Mouse (Mus musculus): ENCODE data around the gene Nudt2. TPM values are rescaled to one million over a fixed set of nuclear protein-coding genes. Genes with fewer than 3 reads are reported as not detected.
"Not testable (repeated sequence)": the region's sequence is repeated elsewhere in the genome, so short reads cannot be mapped to it uniquely, and the experiment has no call there.

Nudt2 gene
- 59.7 and 62.3 TPM in 2 replicates for polyA plus RNA-seq (2014; fragmentation: Nextera tagmentation; extraction: Ambion mirVana)

GRCm38 (mm10) chr4:41464345-41465286, at the start of gene Nudt2, which contains the start of gene Kif24:
TSS of gene Nudt2 (plus strand) at chr4:41465151.
TSS of gene Kif24 (minus strand) at chr4:41464887.
- no peaks in the 10 kb centered on the region for H3K9me3 ChIP-seq (replicated peaks; ENCODE audit: control insufficient read depth, low read length)
- peak within 1 kb of the TSS; percentile 70; the same call in 1 of the 2 replicates for H3K27ac ChIP-seq (replicated peaks; ENCODE audit: low read depth, low read length)
- H3K27me3 ChIP-seq (ENCODE audit: control insufficient read depth, insufficient read depth, low read length) = no peaks in the 10 kb centered on the region
- no peaks in the 10 kb centered on the region for H3K4me1 ChIP-seq (ENCODE audit: control insufficient read depth, insufficient read depth, low read length)
- H3K36me3 ChIP-seq (replicated peaks; ENCODE audit: control insufficient read depth, insufficient read depth, low read depth, low read length) = no peaks in the 10 kb centered on the region
- DNase-seq (ENCODE audit: low spot score) = peak; percentile 100
- peak; percentile 97 for ATAC-seq (replicated peaks; ENCODE audit: insufficient number of reproducible peaks, low FRiP score, low TSS enrichment, low read depth)
- H3K4me2 ChIP-seq (ENCODE audit: low read depth, low read length) = peak within 1 kb of the TSS; percentile 37
- WGBS = under 1% methylated on average over 70 of the region's 70 CpGs
- peak within 1 kb of the TSS; percentile 78 for H3K4me3 ChIP-seq (ENCODE audit: low read depth, low read length)
- H3K9ac ChIP-seq (replicated peaks; ENCODE audit: low read length) = peak within 1 kb of the TSS; percentile 69

DNA sequence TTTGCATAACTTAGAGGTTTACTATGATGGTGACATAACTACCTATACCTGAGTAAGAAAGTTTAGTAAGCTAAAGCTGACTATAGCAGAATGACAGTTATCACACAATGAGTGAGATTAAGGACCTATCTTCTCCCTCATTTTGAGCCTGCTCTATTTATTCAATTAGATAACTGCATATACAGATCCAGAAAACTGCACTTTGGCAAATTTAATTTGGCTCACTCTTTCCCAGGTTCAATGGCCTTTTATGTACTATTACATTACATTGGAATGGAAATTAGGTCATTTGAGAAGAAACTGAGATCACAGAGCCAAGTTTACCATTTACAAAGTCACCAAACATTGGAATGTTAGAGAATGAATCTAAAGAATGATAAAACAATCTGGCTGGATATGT, 48.0 kb upstream of the Nudt2 start:
- H3K36me3 ChIP-seq (replicated peaks; ENCODE audit: control insufficient read depth, insufficient read depth, low read depth, low read length) = no peaks in the 10 kb centered on the region
- DNase-seq (ENCODE audit: low spot score) (no peak), ATAC-seq (replicated peaks; ENCODE audit: insufficient number of reproducible peaks, low FRiP score, low TSS enrichment, low read depth) (no peak)
- H3K9ac ChIP-seq (replicated peaks; ENCODE audit: low read length) = no peak overlapping the region
- H3K4me3 ChIP-seq (ENCODE audit: low read depth, low read length) = no peak overlapping the region
- H3K27ac ChIP-seq (replicated peaks; ENCODE audit: low read depth, low read length) = no peak overlapping the region
- no peaks in the 10 kb centered on the region for H3K4me1 ChIP-seq (ENCODE audit: control insufficient read depth, insufficient read depth, low read length)
- H3K9me3 ChIP-seq (replicated peaks; ENCODE audit: control insufficient read depth, low read length) = no peaks in the 10 kb centered on the region
- no peaks in the 10 kb centered on the region for H3K27me3 ChIP-seq (ENCODE audit: control insufficient read depth, insufficient read depth, low read length)
- no peak overlapping the region for H3K4me2 ChIP-seq (ENCODE audit: low read depth, low read length)

DNA sequence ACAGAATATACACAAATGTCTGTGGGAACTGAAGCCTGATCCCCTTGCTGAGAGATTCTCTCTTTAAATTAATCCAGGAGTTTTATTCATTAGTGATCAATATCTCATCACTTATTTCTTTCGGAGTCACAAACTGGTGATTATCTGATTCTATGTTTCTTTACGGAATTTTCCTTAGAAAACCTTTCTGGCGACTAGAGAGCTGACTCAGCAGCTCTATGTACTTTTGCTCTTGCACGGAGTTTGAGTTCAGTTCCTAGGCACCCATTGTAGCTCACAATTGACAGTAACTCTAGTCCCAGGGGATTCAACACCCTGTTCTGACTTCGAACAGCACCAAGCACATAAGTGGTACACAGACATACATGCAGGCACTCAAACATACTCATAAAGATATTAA, 26.0 kb upstream of the Nudt2 start:
- DNase-seq (ENCODE audit: low spot score) (no peak), ATAC-seq (replicated peaks; ENCODE audit: insufficient number of reproducible peaks, low FRiP score, low TSS enrichment, low read depth) (no peak)
- Histone ChIP-seq H3K4me2 (ENCODE audit: low read depth, low read length) (no peak overlapping the region), H3K9me3 (replicated peaks; ENCODE audit: control insufficient read depth, low read length) (no peaks in the 10 kb centered on the region), H3K27ac (replicated peaks; ENCODE audit: low read depth, low read length) (no peak overlapping the region), H3K27me3 (ENCODE audit: control insufficient read depth, insufficient read depth, low read length) (no peaks in the 10 kb centered on the region), H3K4me3 (ENCODE audit: low read depth, low read length) (no peak overlapping the region), H3K36me3 (replicated peaks; ENCODE audit: control insufficient read depth, insufficient read depth, low read depth, low read length) (no peaks in the 10 kb centered on the region), H3K4me1 (ENCODE audit: control insufficient read depth, insufficient read depth, low read length) (no peaks in the 10 kb centered on the region), H3K9ac (replicated peaks; ENCODE audit: low read length) (no peak overlapping the region)
- 91% methylated on average over 5 of the region's 5 CpGs for WGBS

DNA sequence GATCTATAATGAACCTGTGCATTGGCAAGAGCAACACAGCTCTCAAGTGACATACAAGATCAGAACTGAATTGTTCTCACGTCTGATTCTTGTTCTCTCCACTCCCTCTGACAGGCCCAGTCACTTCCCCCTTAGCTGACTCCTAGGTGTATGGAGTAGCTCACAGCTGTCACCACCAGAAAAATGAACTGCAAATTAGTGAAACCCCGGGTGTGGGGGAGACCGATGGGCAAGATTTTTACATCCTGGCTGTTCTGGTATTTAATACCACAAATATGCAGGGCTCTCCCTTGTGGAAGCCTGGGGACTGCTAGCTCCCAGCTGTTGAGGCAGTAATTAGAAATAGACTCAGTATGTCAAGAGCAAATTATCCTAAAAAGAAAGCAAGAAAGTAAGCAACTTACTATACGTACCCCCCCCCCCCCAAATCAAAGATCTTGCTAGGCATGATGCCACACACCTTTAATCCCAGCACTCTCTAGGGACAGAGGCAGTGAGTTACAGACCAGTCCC, 22.1 kb upstream of the Nudt2 start:
- DNase-seq (ENCODE audit: low spot score) (no peak), ATAC-seq (replicated peaks; ENCODE audit: insufficient number of reproducible peaks, low FRiP score, low TSS enrichment, low read depth) (no peak)
- Histone ChIP-seq H3K9me3 (replicated peaks; ENCODE audit: control insufficient read depth, low read length) (no peaks in the 10 kb centered on the region), H3K4me3 (ENCODE audit: low read depth, low read length) (no peak overlapping the region), H3K27me3 (ENCODE audit: control insufficient read depth, insufficient read depth, low read length) (no peaks in the 10 kb centered on the region), H3K27ac (replicated peaks; ENCODE audit: low read depth, low read length) (no peak overlapping the region), H3K36me3 (replicated peaks; ENCODE audit: control insufficient read depth, insufficient read depth, low read depth, low read length) (peaks cover 2% of the 10 kb centered on the region; the same call in 1 of the 2 replicates), H3K4me1 (ENCODE audit: control insufficient read depth, insufficient read depth, low read length) (no peaks in the 10 kb centered on the region), H3K4me2 (ENCODE audit: low read depth, low read length) (no peak overlapping the region), H3K9ac (replicated peaks; ENCODE audit: low read length) (no peak overlapping the region)
- WGBS = 79% methylated on average over 4 of the region's 4 CpGs

DNA sequence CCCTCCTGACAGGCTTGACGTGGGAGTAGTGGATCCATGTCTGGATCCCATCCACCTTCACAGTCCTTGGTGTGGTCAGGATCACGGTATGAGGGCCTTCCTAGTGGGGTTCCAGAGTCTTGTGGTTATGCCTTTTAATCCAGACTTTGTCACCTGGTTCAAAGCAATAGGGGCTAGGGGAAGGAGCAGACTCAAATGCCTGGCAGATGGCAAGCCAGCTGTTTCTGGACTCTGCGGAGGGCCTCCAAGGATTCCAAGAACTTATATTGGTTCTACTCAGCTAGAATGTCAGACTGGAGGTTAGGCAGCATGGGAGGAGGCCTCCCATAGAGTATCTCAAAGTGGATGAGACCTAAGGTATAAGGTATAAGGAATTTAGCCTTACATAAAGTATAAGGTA, 17.4 kb upstream of the Nudt2 start:
- Histone ChIP-seq H3K4me2 (ENCODE audit: low read depth, low read length) (no peak overlapping the region), H3K27me3 (ENCODE audit: control insufficient read depth, insufficient read depth, low read length) (no peaks in the 10 kb centered on the region), H3K4me3 (ENCODE audit: low read depth, low read length) (no peak overlapping the region), H3K27ac (replicated peaks; ENCODE audit: low read depth, low read length) (no peak overlapping the region), H3K9me3 (replicated peaks; ENCODE audit: control insufficient read depth, low read length) (no peaks in the 10 kb centered on the region), H3K36me3 (replicated peaks; ENCODE audit: control insufficient read depth, insufficient read depth, low read depth, low read length) (peaks cover 2% of the 10 kb centered on the region; the same call in 1 of the 2 replicates), H3K9ac (replicated peaks; ENCODE audit: low read length) (no peak overlapping the region), H3K4me1 (ENCODE audit: control insufficient read depth, insufficient read depth, low read length) (no peaks in the 10 kb centered on the region)
- no peak for ATAC-seq (replicated peaks; ENCODE audit: insufficient number of reproducible peaks, low FRiP score, low TSS enrichment, low read depth)
- 94% methylated on average over 3 of the region's 3 CpGs for WGBS
- no peak for DNase-seq (ENCODE audit: low spot score)

DNA sequence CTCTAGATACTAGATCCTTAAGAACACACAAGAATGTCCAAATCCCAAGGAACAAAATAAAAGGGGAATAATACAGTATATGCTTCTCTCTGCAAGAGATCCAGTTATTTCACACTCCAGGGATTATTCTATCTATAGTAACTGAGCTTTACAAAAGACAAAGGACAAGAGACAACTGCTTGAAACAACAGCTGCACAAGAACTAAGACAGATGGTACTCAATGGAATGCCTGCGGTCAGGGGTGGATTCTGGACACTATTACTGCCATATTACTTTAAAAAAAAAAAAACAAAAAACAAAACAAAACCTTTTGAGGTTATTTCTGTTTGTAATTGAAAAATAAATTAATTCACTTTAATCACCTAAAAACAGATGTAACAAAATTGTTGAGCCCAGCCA, 4.3 kb upstream of the Nudt2 start:
- no peaks in the 10 kb centered on the region for H3K9me3 ChIP-seq (replicated peaks; ENCODE audit: control insufficient read depth, low read length)
- 97% methylated on average over 1 of the region's 1 CpGs for WGBS
- no peak overlapping the region for H3K4me3 ChIP-seq (ENCODE audit: low read depth, low read length)
- no peaks in the 10 kb centered on the region for H3K4me1 ChIP-seq (ENCODE audit: control insufficient read depth, insufficient read depth, low read length)
- no peak overlapping the region for H3K27ac ChIP-seq (replicated peaks; ENCODE audit: low read depth, low read length)
- H3K9ac ChIP-seq (replicated peaks; ENCODE audit: low read length) = no peak overlapping the region
- H3K4me2 ChIP-seq (ENCODE audit: low read depth, low read length) = no peak overlapping the region
- DNase-seq (ENCODE audit: low spot score) (no peak), ATAC-seq (replicated peaks; ENCODE audit: insufficient number of reproducible peaks, low FRiP score, low TSS enrichment, low read depth) (no peak)
- H3K36me3 ChIP-seq (replicated peaks; ENCODE audit: control insufficient read depth, insufficient read depth, low read depth, low read length) = no peaks in the 10 kb centered on the region
- H3K27me3 ChIP-seq (ENCODE audit: control insufficient read depth, insufficient read depth, low read length) = no peaks in the 10 kb centered on the region

DNA sequence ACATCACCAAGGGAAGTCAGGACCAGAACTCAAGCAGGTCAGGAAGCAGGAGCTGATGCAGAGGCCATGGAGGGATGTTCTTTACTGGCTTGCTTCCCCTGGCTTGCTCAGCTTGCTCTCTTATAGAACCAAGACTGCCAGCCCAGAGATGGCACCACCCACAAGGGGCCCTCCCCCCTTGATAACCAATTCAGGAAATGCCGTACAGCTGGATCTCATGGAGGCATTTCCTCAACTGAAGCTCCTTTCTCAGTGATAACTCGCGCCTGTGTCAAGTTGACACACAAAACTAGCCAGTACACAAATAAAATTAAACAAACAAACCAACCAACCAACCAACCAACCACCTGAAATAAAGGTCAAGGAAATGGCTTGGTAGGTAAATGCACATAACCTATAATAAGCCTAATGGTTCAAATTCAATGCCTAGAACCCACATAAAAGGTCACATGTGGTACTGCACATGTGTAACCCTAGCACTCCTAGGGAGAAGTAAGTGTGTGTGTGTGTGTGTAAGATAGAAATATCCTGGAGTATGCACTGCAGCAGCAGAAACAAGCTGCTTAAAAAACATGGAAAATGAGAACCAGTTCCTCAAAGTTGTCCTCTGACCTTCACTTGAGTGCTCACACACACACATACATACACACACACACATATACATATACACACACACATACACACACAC, 1.8 kb upstream of the Nudt2 start:
- not testable (repeated sequence) for H3K27ac ChIP-seq (replicated peaks; ENCODE audit: low read depth, low read length)

More for the DNA sequence above, 1.8 kb upstream of the Nudt2 start:
- not testable (repeated sequence) for H3K4me3 ChIP-seq (ENCODE audit: low read depth, low read length); H3K4me2 ChIP-seq (ENCODE audit: low read depth, low read length); H3K4me1 ChIP-seq (ENCODE audit: control insufficient read depth, insufficient read depth, low read length); DNase-seq (ENCODE audit: low spot score); ATAC-seq (replicated peaks; ENCODE audit: insufficient number of reproducible peaks, low FRiP score, low TSS enrichment, low read depth); H3K9me3 ChIP-seq (replicated peaks; ENCODE audit: control insufficient read depth, low read length); H3K9ac ChIP-seq (replicated peaks; ENCODE audit: low read length); H3K27me3 ChIP-seq (ENCODE audit: control insufficient read depth, insufficient read depth, low read length); H3K36me3 ChIP-seq (replicated peaks; ENCODE audit: control insufficient read depth, insufficient read depth, low read depth, low read length)
- 74% methylated on average over 3 of the region's 3 CpGs for WGBS
